Mouse (Mus musculus) cerebellum, adult 2 months (tissue): ENCODE measurements around the gene Lmntd1. TPM values are rescaled to one million over a fixed set of nuclear protein-coding genes. Genes with fewer than 3 reads are reported as not detected.

Experiments
- DNase-seq, 2 experiments: peaks; one replicate each; pipeline ENCODE4 v3.0.0; 2021
- H3K27ac ChIP-seq: fragments of 200-500 bp; 2 replicates; pipeline ENCODE4 v1.5.1; 2012; ENCODE audit warnings: low read length, control low read depth, inconsistent platforms; ENCODE audit not compliant: insufficient read depth
- H3K27me3 ChIP-seq: fragments of 200-500 bp; 2 replicates; pipeline ENCODE4 v1.6.1; 2012; ENCODE audit warnings: inconsistent platforms, mild to moderate bottlenecking, low read length, moderate library complexity; ENCODE audit not compliant: control insufficient read depth, insufficient read depth
- H3K4me1 ChIP-seq: fragments of 200-500 bp; 2 replicates; pipeline ENCODE4 v1.6.1; 2011; ENCODE audit warnings: low read length; ENCODE audit not compliant: control insufficient read depth, insufficient read depth
- H3K4me3 ChIP-seq: fragments of 200-500 bp; replicated peaks from 2 replicates; pipeline ENCODE3; 2011; ENCODE audit warnings: mild to moderate bottlenecking, low read depth, low read length, control low read depth; ENCODE audit not compliant: insufficient read depth
- CTCF ChIP-seq: fragments of 200-500 bp; IDR thresholded peaks from 2 replicates; pipeline ENCODE4 v1.5.1; 2011; ENCODE audit warnings: low read depth, mild to moderate bottlenecking, control low read depth, low read length, moderate library complexity, borderline replicate concordance; ENCODE audit not compliant: insufficient read depth
- POLR2A ChIP-seq: fragments of 200-500 bp; IDR thresholded peaks from 2 replicates; pipeline ENCODE4 v1.6.1; 2011; ENCODE audit warnings: low read length, control low read depth, borderline replicate concordance; ENCODE audit not compliant: insufficient read depth
- WGBS: fragments of 180-500 bp; shearing (Covaris S2); methylation state at CpG from one replicate; pipeline ENCODE4 v1.1.7; 2018; 5-methylcytosine and 5-hydroxymethylcytosine counted together
- polyA plus RNA-seq: library from polyadenylated mRNA; depleted of rRNA; stranded (reverse); fragments of >200 nt; gene quantifications from 2 replicates; pipeline ENCODE4 v1.2.3, GENCODE M21; 2012

Gene Lmntd1
- polyA plus RNA-seq, 1 experiment, result 0.70 TPM

- H3K27ac ChIP-seq, result no peak overlapping the region
- no peaks in the 10 kb centered on the region for H3K27me3 ChIP-seq
- no peaks in the 10 kb centered on the region for H3K4me1 ChIP-seq
- DNase-seq, result no peak
- no peak overlapping the region for H3K4me3 ChIP-seq
- whole genome bisulfite sequencing, result 64% methylated on average over 11 of the region's 11 CpGs
- TF ChIP-seq POLR2A (no peak), CTCF (no peak)
These were observed 142.4 kb downstream of the Lmntd1 start for GRCm38 (mm10) chr6:145471638-145472247.

- no peak for TF ChIP-seq POLR2A
- no peak for TF ChIP-seq CTCF
- WGBS, result 72% methylated on average over 8 of the region's 8 CpGs
- no peak for DNase-seq
- Histone ChIP-seq H3K4me1 (no peaks in the 10 kb centered on the region), H3K27ac (no peak overlapping the region), H3K27me3 (no peaks in the 10 kb centered on the region), H3K4me3 (no peak overlapping the region)
These were observed 144.7 kb downstream of the Lmntd1 start for GRCm38 (mm10) chr6:145469260-145469943.

- Histone ChIP-seq H3K27ac (no peak overlapping the region), H3K4me3 (no peak overlapping the region), H3K4me1 (no peaks in the 10 kb centered on the region), H3K27me3 (no peaks in the 10 kb centered on the region)
- 83% methylated on average over 4 of the region's 4 CpGs for WGBS
- DNase-seq, result no peak
- TF ChIP-seq CTCF, result no peak
- no peak for TF ChIP-seq POLR2A
These were observed 150.1 kb downstream of the Lmntd1 start for GRCm38 (mm10) chr6:145464027-145464426.

GRCm38 (mm10) chr6:145462677-145463245 is 151.4 kb downstream of the Lmntd1 start:
- 90% methylated on average over 12 of the region's 12 CpGs for WGBS
- H3K4me3 ChIP-seq, result no peak overlapping the region
- DNase-seq, result no peak
- no peaks in the 10 kb centered on the region for H3K4me1 ChIP-seq
- TF ChIP-seq POLR2A, result no peak
- TF ChIP-seq CTCF, result no peak
- no peaks in the 10 kb centered on the region for H3K27me3 ChIP-seq
- H3K27ac ChIP-seq, result no peak overlapping the region

DNA sequence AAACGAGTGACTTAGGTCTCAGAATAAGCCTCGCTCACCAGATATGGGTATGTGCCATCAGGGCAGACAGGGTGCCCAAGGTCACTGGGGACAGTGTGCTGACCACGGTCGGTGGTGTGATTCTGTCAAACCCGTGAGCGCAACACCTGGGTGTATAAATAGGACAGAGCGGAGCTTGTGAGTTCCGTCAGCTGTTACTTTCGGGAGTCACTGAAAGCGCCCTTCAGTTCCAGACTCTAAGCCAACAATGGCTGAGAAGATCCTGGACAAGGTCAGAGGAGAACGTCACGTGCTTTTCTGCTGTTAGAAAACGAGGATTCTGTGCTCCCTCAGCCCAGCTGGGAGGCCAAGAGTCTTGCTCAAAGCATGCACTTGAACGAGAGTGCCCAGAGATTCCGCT is 157.1 kb downstream of the Lmntd1 start:
- Histone ChIP-seq H3K27me3 (no peaks in the 10 kb centered on the region), H3K27ac (no peak overlapping the region), H3K4me1 (no peaks in the 10 kb centered on the region), H3K4me3 (no peak overlapping the region)
- 77% methylated on average over 15 of the region's 15 CpGs for WGBS
- DNase-seq, result no peak
- TF ChIP-seq POLR2A (no peak), CTCF (no peak)

DNA sequence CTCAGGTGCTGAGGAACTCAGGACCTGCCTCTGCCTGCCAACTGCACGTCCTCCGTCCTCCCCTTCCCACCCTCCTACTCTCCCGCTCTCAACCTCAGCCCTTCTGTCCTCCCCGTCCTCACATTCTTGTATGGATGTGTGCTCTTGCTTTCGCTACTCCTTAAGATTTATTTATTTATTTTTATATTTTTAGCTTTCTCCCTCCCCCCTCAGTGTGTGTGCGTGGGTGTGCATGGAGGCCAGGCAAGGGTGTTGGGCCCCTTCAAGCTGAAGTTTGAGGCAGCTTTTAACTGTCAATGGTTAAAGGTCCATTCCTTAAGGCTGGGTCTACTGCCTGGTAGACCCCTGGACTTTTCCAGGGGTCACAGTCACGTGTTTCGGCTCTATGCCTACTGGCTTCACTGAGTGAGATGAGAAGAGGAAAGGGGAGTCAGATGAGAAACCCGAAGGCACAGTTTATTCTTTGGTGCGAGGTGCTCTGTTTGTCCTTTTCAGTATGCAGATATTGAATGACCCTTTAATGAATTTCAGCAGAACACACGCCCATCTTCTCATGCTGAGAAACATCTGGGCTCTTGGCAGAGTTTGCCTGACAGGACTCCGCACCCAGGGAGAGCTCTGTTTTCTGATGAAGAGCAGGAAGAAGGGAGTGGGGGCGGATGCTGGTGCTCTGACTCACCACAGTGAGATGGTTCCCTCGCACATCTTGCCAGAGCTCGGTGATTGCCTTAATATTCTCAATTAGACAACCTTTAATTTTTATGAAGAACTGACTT is 163.3 kb downstream of the Lmntd1 start:
- H3K4me3 ChIP-seq, result no peak overlapping the region
- no peak for DNase-seq
- TF ChIP-seq POLR2A (no peak), CTCF (no peak)
- H3K27me3 ChIP-seq, result no peaks in the 10 kb centered on the region
- 56% methylated on average over 15 of the region's 15 CpGs for WGBS
- H3K27ac ChIP-seq, result no peak overlapping the region
- no peaks in the 10 kb centered on the region for H3K4me1 ChIP-seq

DNA sequence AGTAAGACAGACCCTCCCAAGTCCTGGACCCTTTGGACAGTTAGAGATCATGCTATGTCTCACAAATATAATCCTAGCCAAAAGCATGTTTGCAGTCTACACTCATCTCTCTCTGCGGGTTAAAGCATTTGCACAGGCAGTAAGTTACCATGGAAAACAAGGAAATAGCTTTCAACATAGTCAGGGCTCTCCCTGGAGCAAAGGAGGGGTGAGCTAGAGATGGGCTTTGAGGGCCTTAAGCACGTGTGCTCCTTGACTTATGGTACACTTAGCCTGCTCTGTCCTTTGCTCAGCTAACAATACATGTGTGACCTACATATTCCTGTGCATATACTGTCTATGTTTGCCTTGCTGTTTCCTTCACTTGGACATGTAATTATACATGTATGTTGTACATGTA is 165.8 kb downstream of the Lmntd1 start:
- no peaks in the 10 kb centered on the region for H3K27me3 ChIP-seq
- TF ChIP-seq POLR2A (no peak), CTCF (no peak)
- DNase-seq, result no peak
- H3K4me1 ChIP-seq, result no peaks in the 10 kb centered on the region
- H3K27ac ChIP-seq, result no peak overlapping the region
- H3K4me3 ChIP-seq, result no peak overlapping the region
- 89% methylated on average over 2 of the region's 2 CpGs for WGBS
